Mouse (Mus musculus): ENCODE measurements around the gene Olfr1368. TPM values are rescaled to one million over a fixed set of nuclear protein-coding genes. Genes with fewer than 3 reads are reported as not detected.
A peak's percentile ranks its signal among the peaks of the same experiment; 100 is the strongest.

Olfr1368 gene
- total RNA-seq (2017) = not detected in 2 replicates

GRCm38 (mm10) chr13:21145767-21146166 lies at the start of gene Olfr1368:
TSS of gene Olfr1368 (minus strand) at chr13:21145867.
- no peak for ATAC-seq (ENCODE audit: extremely low read depth, insufficient number of reproducible peaks, low FRiP score, poor library complexity, severe bottlenecking)

- ATAC-seq (ENCODE audit: extremely low read depth, insufficient number of reproducible peaks, low FRiP score, poor library complexity, severe bottlenecking) = no peak
These were observed 39.9 kb upstream of the Olfr1368 start for GRCm38 (mm10) chr13:21185521-21185920.

- no peak for ATAC-seq (ENCODE audit: extremely low read depth, insufficient number of reproducible peaks, low FRiP score, poor library complexity, severe bottlenecking)
These were observed 38.0 kb upstream of the Olfr1368 start for GRCm38 (mm10) chr13:21183661-21184060.

DNA sequence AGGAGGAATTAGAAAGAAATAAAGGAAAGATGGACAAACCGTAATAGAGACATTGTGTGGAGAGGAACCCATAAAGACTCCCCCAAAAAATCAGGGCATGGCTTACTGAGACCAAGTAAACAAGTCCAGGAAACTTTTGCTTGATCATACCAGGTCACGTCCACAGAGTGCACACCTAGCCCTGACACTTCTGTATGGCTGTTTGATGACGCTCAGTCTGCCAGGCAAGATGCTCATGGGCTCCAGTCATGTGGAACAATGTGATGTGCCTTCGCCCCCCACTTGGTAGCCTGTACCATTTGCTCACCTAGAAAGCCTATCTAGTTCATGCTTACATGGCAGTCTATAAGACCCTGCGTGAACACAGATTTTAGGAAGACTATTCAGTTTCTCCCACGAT lies 37.4 kb upstream of the Olfr1368 start:
- ATAC-seq (ENCODE audit: extremely low read depth, insufficient number of reproducible peaks, low FRiP score, poor library complexity, severe bottlenecking) = no peak

GRCm38 (mm10) chr13:21181996-21182395 lies 36.3 kb upstream of the Olfr1368 start:
- no peak for ATAC-seq (ENCODE audit: extremely low read depth, insufficient number of reproducible peaks, low FRiP score, poor library complexity, severe bottlenecking)

DNA sequence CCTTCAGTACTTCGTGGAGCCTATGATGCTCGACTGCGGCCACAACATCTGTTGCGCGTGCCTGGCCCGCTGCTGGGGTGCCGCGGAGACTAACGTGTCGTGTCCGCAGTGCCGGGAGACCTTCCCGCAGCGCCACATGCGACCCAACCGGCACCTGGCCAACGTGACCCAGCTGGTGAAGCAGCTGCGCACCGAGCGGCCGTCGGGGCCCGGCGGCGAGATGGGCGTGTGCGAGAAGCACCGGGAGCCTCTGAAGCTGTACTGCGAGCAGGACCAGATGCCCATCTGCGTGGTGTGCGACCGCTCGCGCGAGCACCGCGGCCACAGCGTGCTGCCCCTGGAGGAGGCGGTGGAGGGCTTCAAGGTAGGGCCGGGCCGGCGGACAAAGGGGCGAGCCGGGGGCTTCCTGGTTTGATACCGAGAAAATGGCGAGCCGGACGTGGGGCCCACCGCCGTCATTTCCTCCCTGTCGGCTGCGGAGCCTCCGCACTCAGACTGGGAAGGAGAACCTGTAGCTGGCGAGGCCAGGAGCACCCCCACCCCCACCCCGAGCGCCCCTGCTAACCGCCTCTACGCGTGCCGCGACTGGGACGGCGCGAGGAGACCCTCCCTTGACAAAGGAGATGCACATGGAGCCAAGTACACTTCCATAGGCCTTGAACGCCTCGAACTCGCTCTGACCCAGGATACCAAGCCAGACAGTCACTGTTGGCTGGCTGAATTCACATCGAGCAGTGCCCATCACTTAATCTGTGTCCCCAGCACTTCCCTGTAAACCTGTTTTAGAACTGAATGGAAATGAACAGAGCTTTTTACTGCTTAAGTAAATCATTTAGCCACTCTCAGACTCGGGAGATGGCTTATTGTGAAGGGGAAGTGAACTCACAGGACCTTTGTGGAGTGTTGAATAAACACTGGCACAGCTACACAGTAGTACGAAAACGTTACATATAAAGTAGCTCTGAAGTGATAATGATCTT lies 35.2 kb upstream of the Olfr1368 start:
- peak; percentile 33; the same call in 1 of the 2 replicates for ATAC-seq (ENCODE audit: extremely low read depth, insufficient number of reproducible peaks, low FRiP score, poor library complexity, severe bottlenecking)

DNA sequence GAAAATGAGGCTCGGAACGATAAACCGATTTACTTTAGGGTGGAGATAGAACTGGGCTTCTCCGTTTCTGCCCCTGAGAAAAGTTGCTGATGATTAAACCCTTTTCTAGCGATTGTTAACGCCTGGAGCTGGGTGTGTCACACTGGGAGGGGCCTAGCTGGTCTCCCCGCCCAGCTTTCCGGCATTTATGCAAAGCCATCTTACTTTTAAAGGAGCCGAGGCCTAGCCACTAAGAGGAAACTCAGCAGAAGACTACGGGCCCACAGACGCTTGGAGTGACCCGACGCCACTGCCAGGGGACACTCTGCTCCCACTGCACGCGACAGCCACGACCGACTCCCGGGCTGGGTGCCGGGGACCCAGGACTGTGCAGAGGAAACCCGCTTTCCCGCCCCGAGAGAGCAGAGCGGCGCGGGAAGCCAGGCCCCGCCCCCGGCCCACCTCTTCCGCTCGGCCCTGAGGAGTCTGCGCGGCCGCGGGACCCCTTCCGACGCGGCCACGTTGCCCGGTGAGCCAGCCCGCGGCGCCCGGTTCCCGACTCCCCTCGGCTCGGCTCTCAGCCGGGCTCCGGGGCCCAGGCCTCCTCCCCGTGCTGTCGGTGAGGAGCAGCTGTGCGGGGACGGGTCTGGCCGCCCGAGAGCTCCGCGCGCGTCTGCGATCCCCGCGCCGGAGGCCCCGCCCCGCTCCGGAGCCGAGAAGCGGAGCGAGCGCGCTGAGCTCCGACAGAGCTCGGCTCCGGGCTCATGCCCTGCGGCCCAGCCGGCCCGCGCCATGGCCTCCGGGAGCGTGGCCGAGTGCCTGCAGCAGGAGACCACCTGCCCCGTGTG lies 34.3 kb upstream of the Olfr1368 start:
- peak; percentile 80 for ATAC-seq (ENCODE audit: extremely low read depth, insufficient number of reproducible peaks, low FRiP score, poor library complexity, severe bottlenecking)

DNA sequence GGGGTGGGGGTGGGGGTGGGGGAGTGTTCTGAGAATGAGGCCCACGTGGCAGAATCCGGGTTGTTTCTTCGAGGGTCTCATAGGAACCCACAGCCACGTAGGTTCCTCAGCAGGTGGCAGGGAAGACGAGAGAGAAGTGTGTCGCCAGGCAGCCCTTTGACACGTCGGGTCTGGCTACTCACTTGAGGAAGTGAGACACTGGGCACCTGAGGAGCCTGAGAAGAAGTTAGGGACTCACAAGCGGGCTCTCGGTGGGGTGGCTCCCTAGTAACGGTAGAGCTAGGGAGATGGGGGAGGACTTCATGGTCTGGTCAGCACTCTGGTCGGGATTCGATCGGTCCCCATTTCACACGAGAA lies 33.7 kb upstream of the Olfr1368 start, which contains the start of gene Trim27:
TSS of gene Trim27 (plus strand) at position 79 of the 357 bp plus-strand sequence.
- peak; percentile 40 for ATAC-seq (ENCODE audit: extremely low read depth, insufficient number of reproducible peaks, low FRiP score, poor library complexity, severe bottlenecking)

GRCm38 (mm10) chr13:21178364-21178763 lies 32.7 kb upstream of the Olfr1368 start:
- ATAC-seq (ENCODE audit: extremely low read depth, insufficient number of reproducible peaks, low FRiP score, poor library complexity, severe bottlenecking) = no peak

DNA sequence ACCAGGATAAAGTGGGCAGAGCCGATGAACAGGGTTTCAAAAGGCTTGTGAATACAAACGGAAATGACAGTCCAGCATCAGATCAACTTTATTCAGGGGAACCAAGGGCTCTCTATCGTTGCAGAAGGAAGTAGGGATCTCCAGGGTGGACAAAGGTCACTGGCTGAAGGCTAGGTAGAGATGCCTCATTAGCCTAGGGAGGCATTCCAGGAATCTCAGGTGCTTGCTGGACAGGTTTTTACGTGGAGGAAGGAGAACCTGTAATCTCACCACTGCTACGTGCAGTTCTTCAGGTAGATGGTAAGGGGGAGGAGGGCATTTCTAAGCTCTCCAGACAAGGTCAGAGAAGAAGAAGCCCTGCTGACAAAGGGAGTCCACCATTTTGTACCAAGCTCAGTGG lies 32.0 kb upstream of the Olfr1368 start:
- ATAC-seq (ENCODE audit: extremely low read depth, insufficient number of reproducible peaks, low FRiP score, poor library complexity, severe bottlenecking) = no peak

- ATAC-seq (ENCODE audit: extremely low read depth, insufficient number of reproducible peaks, low FRiP score, poor library complexity, severe bottlenecking) = no peak
These were observed 31.1 kb upstream of the Olfr1368 start for GRCm38 (mm10) chr13:21176733-21177132.

- no peak for ATAC-seq (ENCODE audit: extremely low read depth, insufficient number of reproducible peaks, low FRiP score, poor library complexity, severe bottlenecking)
These were observed 27.4 kb upstream of the Olfr1368 start for GRCm38 (mm10) chr13:21173072-21173471.

DNA sequence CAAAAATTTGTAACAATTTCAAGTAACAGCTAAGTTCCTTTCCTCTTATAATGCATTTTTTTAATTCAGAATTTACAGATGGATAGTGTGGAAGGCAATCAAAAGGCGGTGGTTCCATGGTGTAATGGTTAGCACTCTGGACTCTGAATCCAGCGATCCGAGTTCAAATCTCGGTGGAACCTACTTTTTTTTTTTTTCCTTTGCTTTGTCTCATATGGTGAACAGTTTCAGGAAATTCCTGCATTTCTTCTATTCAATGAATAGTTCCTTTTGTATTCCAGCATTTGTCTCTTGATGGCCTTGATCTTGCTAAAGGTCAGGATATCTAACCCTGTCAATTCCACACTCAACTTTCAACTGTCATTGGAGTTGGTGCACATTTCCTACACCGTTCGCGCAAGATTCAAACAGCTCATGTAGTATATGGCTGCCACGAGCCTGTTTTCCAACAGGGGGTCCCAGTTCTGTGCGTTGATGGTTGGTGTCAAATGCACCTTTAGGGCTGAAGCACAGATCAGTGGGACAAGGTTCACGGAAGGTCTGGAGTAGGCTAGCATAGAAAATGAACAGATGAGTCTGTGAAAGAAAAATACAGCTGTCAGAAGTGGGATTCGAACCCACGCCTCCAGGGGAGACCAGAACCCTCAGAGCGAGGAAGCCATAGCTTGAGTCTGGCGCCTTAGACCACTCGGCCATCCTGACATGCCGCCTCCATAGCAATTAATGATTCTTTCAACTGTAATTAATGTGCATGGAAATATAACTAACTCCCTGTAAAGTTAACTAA lies 26.8 kb upstream of the Olfr1368 start:
- ATAC-seq (ENCODE audit: extremely low read depth, insufficient number of reproducible peaks, low FRiP score, poor library complexity, severe bottlenecking) = no peak

- no peak for ATAC-seq (ENCODE audit: extremely low read depth, insufficient number of reproducible peaks, low FRiP score, poor library complexity, severe bottlenecking)
These were observed 26.0 kb upstream of the Olfr1368 start for GRCm38 (mm10) chr13:21171600-21172150.

- ATAC-seq (ENCODE audit: extremely low read depth, insufficient number of reproducible peaks, low FRiP score, poor library complexity, severe bottlenecking) = no peak
These were observed 25.5 kb upstream of the Olfr1368 start for GRCm38 (mm10) chr13:21171156-21171530.

DNA sequence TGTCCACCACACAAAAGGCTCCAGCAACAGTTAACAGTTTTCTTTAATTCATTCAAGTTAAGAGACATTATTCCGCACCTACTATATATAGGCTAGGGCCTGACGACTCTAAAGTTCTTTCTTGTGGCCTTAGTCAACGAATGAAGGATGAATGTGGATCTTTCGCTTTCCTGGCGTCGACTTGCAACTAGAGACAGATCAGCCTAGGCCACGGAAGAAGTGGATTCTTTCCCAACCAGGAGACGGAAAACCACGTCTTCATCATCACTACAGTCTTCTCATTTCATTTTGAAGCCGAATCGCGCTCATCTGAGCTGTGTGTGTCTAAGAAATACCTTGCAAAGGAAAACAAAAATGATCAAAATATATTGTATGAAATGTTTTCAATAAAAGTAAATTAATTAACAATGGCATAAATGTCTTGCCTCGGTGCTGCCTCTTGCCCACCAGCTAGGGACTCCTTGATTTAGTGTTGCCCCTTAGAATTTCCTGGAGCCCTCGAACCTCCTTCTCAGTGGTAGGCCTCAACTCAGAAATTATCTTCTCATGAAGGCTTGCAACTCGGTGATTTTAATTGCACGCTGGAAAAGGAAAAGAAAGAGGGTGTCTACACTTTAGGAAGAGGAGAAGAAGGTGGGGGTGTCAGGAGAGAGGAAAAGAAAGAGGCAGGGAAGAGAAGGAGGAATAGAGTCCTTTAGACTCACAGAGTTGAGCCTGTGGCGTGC lies 24.9 kb upstream of the Olfr1368 start:
- no peak for ATAC-seq (ENCODE audit: extremely low read depth, insufficient number of reproducible peaks, low FRiP score, poor library complexity, severe bottlenecking)

DNA sequence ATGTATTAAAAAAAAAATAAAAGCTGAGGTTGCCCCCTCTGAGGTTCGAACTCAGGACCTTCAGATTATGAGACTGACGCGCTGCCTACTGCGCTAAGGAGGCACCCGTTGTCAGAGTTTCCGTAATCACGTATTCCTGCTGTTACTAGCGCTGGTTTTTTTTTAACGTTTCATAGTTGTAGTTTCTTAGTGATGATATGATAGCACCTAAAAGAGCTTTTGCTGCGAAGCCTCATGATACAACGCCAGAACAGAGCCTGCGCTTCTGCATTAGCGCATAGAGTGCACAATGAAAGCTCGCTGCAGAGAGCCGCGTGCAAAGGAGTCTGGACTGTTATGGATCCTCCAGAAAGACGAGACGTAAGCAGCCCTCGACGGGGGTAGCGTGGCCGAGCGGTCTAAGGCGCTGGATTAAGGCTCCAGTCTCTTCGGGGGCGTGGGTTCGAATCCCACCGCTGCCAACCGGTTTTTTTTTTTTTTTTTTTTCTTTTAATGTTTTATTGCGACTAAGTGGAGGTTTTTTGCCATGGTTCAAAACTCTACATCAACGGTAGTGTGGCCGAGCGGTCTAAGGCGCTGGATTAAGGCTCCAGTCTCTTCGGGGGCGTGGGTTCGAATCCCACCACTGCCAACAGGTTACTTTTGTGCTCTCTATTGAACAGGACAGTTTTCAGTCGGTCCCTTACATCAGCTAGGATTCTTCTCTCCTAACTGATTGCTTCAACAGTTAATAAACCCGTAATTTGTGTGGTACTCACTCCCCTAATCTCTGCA lies 24.2 kb upstream of the Olfr1368 start:
- peak; percentile 67 for ATAC-seq (ENCODE audit: extremely low read depth, insufficient number of reproducible peaks, low FRiP score, poor library complexity, severe bottlenecking)
